Mouse (Mus musculus) MEL-GATA-1-ER (cell line): ENCODE data around the gene Bbc3.
"Not testable (repeated sequence)": the region's sequence is repeated elsewhere in the genome, so short reads cannot be mapped to it uniquely, and the experiment has no call there.

Source experiments
- DNase-seq: peaks from one replicate; pipeline ENCODE4 v3.0.0-alpha.2; 2012; ENCODE audit warnings: low read depth; ENCODE audit errors: extremely low read depth

Gene Bbc3

GRCm38 (mm10) chr7:16308093-16308492, at the start of gene Bbc3:
TSS of gene Bbc3 (plus strand) at chr7:16308393.
- DNase-seq: not testable (repeated sequence)

- DNase-seq: no peak
These were observed 49.0 kb upstream of the Bbc3 start, which contains the start of gene C5ar1 for GRCm38 (mm10) chr7:16259110-16259590. TSS of gene C5ar1 (minus strand) at chr7:16259540.

GRCm38 (mm10) chr7:16261097-16261496, 47.1 kb upstream of the Bbc3 start:
- DNase-seq: no peak

GRCm38 (mm10) chr7:16263015-16263787, 45.0 kb upstream of the Bbc3 start:
- peak; percentile 77 for DNase-seq

- DNase-seq: no peak
These were observed 44.4 kb upstream of the Bbc3 start for GRCm38 (mm10) chr7:16263843-16264242.

- DNase-seq: no peak
These were observed 42.3 kb upstream of the Bbc3 start for GRCm38 (mm10) chr7:16265856-16266255.

- peak; percentile 71 for DNase-seq
These were observed 41.6 kb upstream of the Bbc3 start for GRCm38 (mm10) chr7:16266593-16266992.

- no peak for DNase-seq
These were observed 37.1 kb upstream of the Bbc3 start for GRCm38 (mm10) chr7:16271139-16271538.

GRCm38 (mm10) chr7:16272681-16273080, 35.5 kb upstream of the Bbc3 start:
- DNase-seq: no peak

GRCm38 (mm10) chr7:16273081-16273765, 35.0 kb upstream of the Bbc3 start, which contains the start of gene Inafm1:
TSS of gene Inafm1 (minus strand) at chr7:16273617.
- DNase-seq: peak; percentile 86

GRCm38 (mm10) chr7:16273766-16274140, 34.4 kb upstream of the Bbc3 start:
- DNase-seq: peak; percentile 73

GRCm38 (mm10) chr7:16274922-16275890, 33.0 kb upstream of the Bbc3 start:
- DNase-seq: peak; percentile 97

GRCm38 (mm10) chr7:16280721-16281120, 27.5 kb upstream of the Bbc3 start:
- no peak for DNase-seq

- no peak for DNase-seq
These were observed 25.9 kb upstream of the Bbc3 start for GRCm38 (mm10) chr7:16282334-16282733.

- no peak for DNase-seq
These were observed 24.2 kb upstream of the Bbc3 start for GRCm38 (mm10) chr7:16284001-16284400.

- DNase-seq: no peak
These were observed 23.3 kb upstream of the Bbc3 start for GRCm38 (mm10) chr7:16284904-16285303.

- DNase-seq: no peak
These were observed 22.7 kb upstream of the Bbc3 start for GRCm38 (mm10) chr7:16285450-16286025.

- DNase-seq: peak; percentile 88
These were observed 21.9 kb upstream of the Bbc3 start, which contains the start of gene Ccdc9 for GRCm38 (mm10) chr7:16286026-16286961. TSS of gene Ccdc9 (minus strand) at chr7:16286795.

GRCm38 (mm10) chr7:16287016-16287415, 21.2 kb upstream of the Bbc3 start:
- no peak for DNase-seq

- DNase-seq: no peak
These were observed 20.4 kb upstream of the Bbc3 start for GRCm38 (mm10) chr7:16287791-16288190.
